Mouse (Mus musculus) right cerebral cortex, postnatal 4 days (tissue): ENCODE measurements around the gene Vmn1r204.
"Not testable (repeated sequence)": the region's sequence is repeated elsewhere in the genome, so short reads cannot be mapped to it uniquely, and the experiment has no call there.

Experiments
- DNase-seq: peaks from one replicate; pipeline ENCODE4 v3.0.0-alpha.2; 2022

The Vmn1r204 gene

DNA sequence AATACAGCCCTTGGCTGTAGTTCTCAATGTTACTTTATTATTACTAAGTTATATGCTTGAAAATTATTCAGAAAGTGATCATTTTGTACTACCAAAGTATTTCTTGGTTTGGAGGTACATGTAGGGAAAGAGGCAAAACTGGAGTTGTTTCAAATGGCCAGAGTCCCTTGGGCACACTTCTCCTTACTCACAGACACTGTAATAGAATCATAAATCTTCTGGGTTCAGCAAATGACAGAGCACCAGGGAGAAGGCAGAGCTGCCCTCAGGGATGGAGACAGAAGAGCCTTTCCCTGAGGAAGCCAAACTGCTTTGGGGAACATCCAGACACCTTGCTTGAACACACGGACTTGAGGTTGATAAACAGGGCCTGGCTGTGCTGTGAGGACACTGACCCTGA lies at the start of gene Vmn1r204:
Gene Vmn1r204 (plus strand): TSS at position 301 of the 400 bp plus-strand sequence.
- DNase-seq: not testable (repeated sequence)

GRCm38 (mm10) chr13:22505281-22505680 lies 47.7 kb upstream of the Vmn1r204 start, which contains the start of gene Vmn1r202:
Vmn1r202 (minus strand) TSS chr13:22505381.
- no peak for DNase-seq

DNA sequence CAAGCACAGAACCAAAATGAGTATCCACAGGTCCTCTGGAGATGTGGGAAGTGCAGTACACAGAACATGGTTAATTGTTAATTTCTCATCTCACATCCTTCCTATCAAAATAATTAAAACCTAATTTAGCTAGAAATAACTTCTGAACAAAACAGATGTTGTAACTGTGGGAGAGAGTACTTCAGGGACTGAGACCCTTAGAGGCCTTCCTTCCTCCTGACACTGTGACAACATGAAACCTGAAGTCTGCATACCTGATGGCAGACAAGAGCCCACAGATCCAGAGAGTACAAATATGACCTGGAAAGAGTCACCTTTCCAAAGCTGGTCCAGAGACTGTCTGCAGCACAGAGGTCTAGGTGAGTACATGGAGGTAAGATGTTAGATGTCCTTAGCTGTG lies 35.2 kb upstream of the Vmn1r204 start, which contains the start of gene Vmn1r203:
Gene Vmn1r203 (plus strand): TSS at position 301 of the 400 bp plus-strand sequence.
- no peak for DNase-seq

GRCm38 (mm10) chr13:22574911-22575310 lies 21.9 kb downstream of the Vmn1r204 start:
- DNase-seq: not testable (repeated sequence)

DNA sequence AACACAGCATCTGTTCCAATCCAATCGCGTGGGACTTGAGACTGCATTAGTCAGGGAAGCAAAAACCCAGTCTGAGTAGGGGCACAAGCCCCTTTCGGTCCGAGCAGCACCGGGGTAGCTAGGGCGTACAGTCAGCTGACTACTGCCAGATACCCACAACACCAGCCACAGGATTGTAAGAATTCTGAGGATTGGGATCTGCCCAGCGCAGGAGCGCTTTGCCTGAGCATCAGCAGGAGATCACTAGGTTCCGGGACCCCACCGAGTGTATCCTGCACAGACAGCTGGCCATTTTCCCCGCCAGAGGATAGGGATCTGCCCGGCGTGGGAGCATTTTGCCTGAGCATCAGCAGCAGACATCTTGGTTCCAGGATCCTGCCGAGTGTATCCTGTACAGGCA lies 30.3 kb downstream of the Vmn1r204 start:
- not testable (repeated sequence) for DNase-seq

GRCm38 (mm10) chr13:22592900-22593299 lies 39.9 kb downstream of the Vmn1r204 start, which contains the start of gene Vmn1r205:
Vmn1r205 (minus strand) TSS chr13:22593000.
- DNase-seq: no peak
